Comparison of ENCODE assay signal across 8 mouse cellular contexts in the genomic region with DNA sequence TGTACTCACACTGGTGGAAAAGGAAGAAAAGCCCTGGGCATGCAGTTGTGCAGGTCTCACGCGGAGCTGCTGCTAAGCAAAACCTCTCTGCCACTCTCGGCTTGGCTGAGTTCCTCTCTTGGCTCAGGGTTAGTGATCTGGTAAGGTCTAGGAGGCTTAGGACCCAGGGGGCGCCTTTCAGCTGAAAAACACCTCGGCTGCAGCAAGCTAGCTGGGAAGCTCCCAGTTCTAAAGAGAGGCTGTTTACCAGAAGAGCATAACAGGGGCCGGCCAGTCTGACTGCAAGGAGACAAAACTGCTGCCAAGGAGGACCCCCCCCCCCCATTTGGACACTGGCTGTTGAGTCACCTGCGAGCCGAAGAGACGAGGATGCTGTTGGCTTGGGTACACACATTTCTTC. TPM values are rescaled to one million over a fixed set of nuclear protein-coding genes. Genes with fewer than 3 reads are reported as not detected.
A peak's percentile ranks its signal among the peaks of the same experiment; 100 is the strongest.
DNase-seq lines count a peak whose midpoint lies in the region; ATAC-seq lines count a peak whose summit lies in the region.

No protein-coding gene starts in this region.

- H3K4me1 ChIP-seq in hindbrain, embryonic 13.5 days (replicated peaks) = peaks cover 37% of the 10 kb centered on the region

- 0% methylated on average over 9 of the region's 9 CpGs for WGBS in hindbrain, embryonic 13.5 days

- peak overlapping the region; percentile 99 for H3K4me2 ChIP-seq in hindbrain, embryonic 13.5 days

- peak overlapping the region; percentile 83 for H3K27ac ChIP-seq in hindbrain, embryonic 13.5 days

- ATAC-seq in hindbrain, embryonic 13.5 days (ENCODE audit: low FRiP score) = no peak

- peak overlapping the region; percentile 57 for H3K4me3 ChIP-seq in hindbrain, embryonic 13.5 days

- peaks cover 16% of the 10 kb centered on the region for H3K36me3 ChIP-seq in hindbrain, embryonic 13.5 days

- H3K9ac ChIP-seq in hindbrain, embryonic 13.5 days = peak overlapping the region; percentile 77

- peaks cover 13% of the 10 kb centered on the region for H3K27me3 ChIP-seq in hindbrain, embryonic 13.5 days

- DNase-seq in MN1 (ENCODE audit: low spot score) = peak; percentile 93
- DNase-seq in cerebellum, adult 9-11 months = peak; percentile 95
- peak; percentile 74 to 76 for DNase-seq in frontal cortex, postnatal 25 days (ENCODE audit: low spot score in 2 of 2)
- peak; percentile 63 to 79 for DNase-seq in layer of hippocampus, postnatal 25 days (ENCODE audit: extremely low spot score in 1 of 2, low spot score in 1 of 2)
- DNase-seq in lung, postnatal 10 days = peak; percentile 95
- peak; percentile 76 for DNase-seq in ovary, postnatal 14 days (ENCODE audit: low spot score)
- DNase-seq in thymus, postnatal 10 days (ENCODE audit: low spot score in 2 of 2) = peak; percentile 86 to 90

- H3K9me3 ChIP-seq in hindbrain, embryonic 13.5 days = no peaks in the 10 kb centered on the region

RNA-seq across cellular contexts. Expression of gene Pik3ip1, which starts 0.4 kb away (rescaled TPM):
- 25.4 and 25.5 TPM in 2 replicates for polyA plus RNA-seq in hindbrain, embryonic 13.5 days (2015; fragmentation: Nextera tagmentation; extraction: Ambion mirVana)
- 10 to 100 TPM; 29.1 to 38.2 TPM for total RNA-seq in layer of hippocampus, postnatal 25 days (2021)

RNA-seq across cellular contexts. Expression of gene Patz1, which starts 41.9 kb away (rescaled TPM):
- 69.6 TPM in 2 replicates for polyA plus RNA-seq in hindbrain, embryonic 13.5 days (2015; fragmentation: Nextera tagmentation; extraction: Ambion mirVana)
- total RNA-seq in layer of hippocampus, postnatal 25 days (2021) = 10 to 100 TPM; 53.4 to 56.4 TPM
